Mouse (Mus musculus): Measurements from ENCODE around the gene Mdga2. TPM values are rescaled to one million over a fixed set of nuclear protein-coding genes. Genes with fewer than 3 reads are reported as not detected.

The Mdga2 gene
- total and polyA plus RNA-seq, 3 experiments: 2.1 TPM; not detected in 2

DNA sequence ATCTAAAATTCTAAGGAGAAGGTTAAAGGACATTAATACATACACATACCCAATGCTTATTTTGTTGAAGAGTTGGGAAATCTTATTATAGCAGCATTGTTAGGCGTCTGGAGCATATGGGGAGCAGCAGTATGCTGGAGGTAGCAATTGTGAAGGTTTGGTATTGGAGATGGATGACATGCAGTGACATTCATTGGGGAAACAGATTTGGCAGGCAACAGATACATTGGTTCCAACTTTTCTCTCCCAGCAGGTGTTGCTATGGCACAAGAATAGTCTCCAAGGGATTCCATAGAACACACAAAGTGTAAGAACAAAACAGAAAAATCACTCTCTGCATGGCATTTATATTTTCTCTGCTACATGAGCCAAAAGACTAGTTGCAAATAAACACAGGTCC, 581.9 kb downstream of the Mdga2 start:
- no peak for DNase-seq (ENCODE audit: low read depth, low spot score)
- no peaks in the 10 kb centered on the region for H3K9me3 ChIP-seq (replicated peaks; ENCODE audit: insufficient read depth, low read length)
- no peaks in the 10 kb centered on the region for H3K36me3 ChIP-seq (ENCODE audit: control insufficient read depth in 1 of 2, insufficient read depth in 2 of 2, low read length in 2 of 2)

GRCm38 (mm10) chr12:66619944-66620343, 602.4 kb downstream of the Mdga2 start:
- TF ChIP-seq ZNF384 (IDR thresholded peaks at IDR 0.05; ENCODE audit: low read depth, low read length): no peak
- no peak for TF ChIP-seq EP300 (IDR thresholded peaks at IDR 0.05; ENCODE audit: low read depth in 1 of 2, low read length in 2 of 2)
- TF ChIP-seq POLR2AphosphoS5 (IDR thresholded peaks at IDR 0.05; ENCODE audit: borderline replicate concordance, low read depth, low read length): no peak
- TF ChIP-seq TCF12 (IDR thresholded peaks at IDR 0.05; ENCODE audit: low read depth, low read length): no peak
- no peak for TF ChIP-seq MEF2A (IDR thresholded peaks at IDR 0.05; ENCODE audit: extremely low read depth, insufficient replicate concordance, low read depth, low read length, poor library complexity, severe bottlenecking)
- H3K4me1 ChIP-seq (ENCODE audit: control insufficient read depth in 1 of 2, insufficient read depth in 2 of 2, low read length in 2 of 2): no peaks in the 10 kb centered on the region
- no peaks in the 10 kb centered on the region for H3K27me3 ChIP-seq (ENCODE audit: control insufficient read depth in 1 of 2, insufficient read depth in 2 of 2, low read length in 2 of 2)
- DNase-seq (ENCODE audit: low read depth, low spot score): no peak
- no peaks in the 10 kb centered on the region for H3K36me3 ChIP-seq (ENCODE audit: control insufficient read depth in 1 of 2, insufficient read depth in 2 of 2, low read length in 2 of 2)
- H3K79me2 ChIP-seq (ENCODE audit: control insufficient read depth, insufficient read depth, low read length, poor library complexity): no peaks in the 10 kb centered on the region
- H3K9ac ChIP-seq (ENCODE audit: control insufficient read depth, low read depth, low read length, poor library complexity, severe bottlenecking): no peak overlapping the region
- H3K9me3 ChIP-seq (replicated peaks; ENCODE audit: insufficient read depth, low read length): no peaks in the 10 kb centered on the region
- H3K27ac ChIP-seq (ENCODE audit: control insufficient read depth, low read depth, low read length): no peak overlapping the region
- no peak overlapping the region for H3K4me3 ChIP-seq (ENCODE audit: control insufficient read depth in 1 of 2, insufficient read depth in 1 of 2, low read depth in 2 of 2, low read length in 2 of 2)

More for the DNA sequence above, 581.9 kb downstream of the Mdga2 start:
- Histone ChIP-seq H3K4me1 (ENCODE audit: control insufficient read depth in 1 of 2, insufficient read depth in 2 of 2, low read length in 2 of 2) (no peaks in the 10 kb centered on the region), H3K9ac (ENCODE audit: control insufficient read depth, low read depth, low read length, poor library complexity, severe bottlenecking) (no peak overlapping the region), H3K27me3 (ENCODE audit: control insufficient read depth in 1 of 2, insufficient read depth in 2 of 2, low read length in 2 of 2) (no peaks in the 10 kb centered on the region), H3K4me3 (ENCODE audit: control insufficient read depth in 1 of 2, insufficient read depth in 1 of 2, low read depth in 2 of 2, low read length in 2 of 2) (no peak overlapping the region), H3K79me2 (ENCODE audit: control insufficient read depth, insufficient read depth, low read length, poor library complexity) (no peaks in the 10 kb centered on the region), H3K27ac (ENCODE audit: control insufficient read depth, low read depth, low read length) (no peak overlapping the region)
- TF ChIP-seq GATA1 (IDR thresholded peaks at IDR 0.05; ENCODE audit: low read depth, low read length): no peak
- no peak for TF ChIP-seq SMC3 (IDR thresholded peaks at IDR 0.05; ENCODE audit: low read depth, low read length)
- TF ChIP-seq CTCF (IDR thresholded peaks at IDR 0.05 in 2 of 3, conservative IDR thresholded peaks at IDR 0.05 in 1 of 3; ENCODE audit: control insufficient read depth in 1 of 3, insufficient read depth in 1 of 3, low read depth in 2 of 3, low read length in 3 of 3, poor library complexity in 1 of 3, severe bottlenecking in 1 of 3): no peak
- TF ChIP-seq MYB (IDR thresholded peaks at IDR 0.05; ENCODE audit: low read depth, low read length): no peak
- no peak for TF ChIP-seq MXI1 (IDR thresholded peaks at IDR 0.05; ENCODE audit: low read depth, low read length)
- TF ChIP-seq MAFK (IDR thresholded peaks at IDR 0.05; ENCODE audit: borderline replicate concordance, low read depth, low read length): no peak
- no peak for TF ChIP-seq ELF1 (IDR thresholded peaks at IDR 0.05; ENCODE audit: low read depth, low read length)
- no peak for TF ChIP-seq ETS1 (IDR thresholded peaks at IDR 0.05; ENCODE audit: low read depth, low read length)
- TF ChIP-seq MEF2A (IDR thresholded peaks at IDR 0.05; ENCODE audit: extremely low read depth, insufficient replicate concordance, low read depth, low read length, poor library complexity, severe bottlenecking): no peak
- no peak for TF ChIP-seq CHD1 (IDR thresholded peaks at IDR 0.05; ENCODE audit: low read depth, low read length)
- no peak for TF ChIP-seq NELFE (IDR thresholded peaks at IDR 0.05; ENCODE audit: low read depth, low read length)
- no peak for TF ChIP-seq RAD21 (IDR thresholded peaks at IDR 0.05; ENCODE audit: low read depth, low read length)
